24 mouse cellular contexts compared by ENCODE assay signal in the genomic region with DNA sequence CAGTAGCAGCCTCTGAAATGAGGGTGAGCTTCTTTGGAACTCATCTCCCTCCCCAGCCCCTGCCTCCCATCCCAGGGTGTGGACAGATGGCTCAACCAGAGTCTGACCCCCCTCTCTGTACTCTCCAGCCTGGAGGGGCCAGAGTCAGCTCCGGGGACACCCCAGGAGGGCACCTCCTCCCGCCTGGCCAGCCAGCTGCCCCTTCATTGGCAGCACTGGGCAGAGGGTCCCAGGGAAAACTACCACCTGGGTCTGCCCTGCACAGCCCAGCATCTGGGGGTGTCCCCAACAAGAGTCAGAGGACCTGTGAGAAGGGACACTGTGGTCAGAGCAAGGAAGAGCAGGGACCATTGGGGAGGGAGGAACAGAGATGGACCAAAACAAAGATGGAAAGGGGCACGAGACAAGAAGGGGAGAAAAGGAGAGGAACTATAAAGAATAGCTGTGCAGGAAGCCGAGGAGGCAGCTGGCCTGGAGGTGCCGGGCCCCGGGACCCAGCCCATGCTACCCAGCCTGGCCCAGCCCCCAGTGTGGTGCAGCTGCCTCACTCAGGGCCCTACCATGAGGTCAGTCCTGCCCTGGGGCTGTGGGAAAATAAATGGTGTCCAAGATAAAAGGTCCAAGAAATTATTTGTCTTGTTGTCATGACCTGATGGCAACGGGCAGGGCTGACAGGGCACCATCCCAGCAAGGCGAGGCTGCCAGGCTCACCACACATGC. TPM values are rescaled to one million over a fixed set of nuclear protein-coding genes. Genes with fewer than 3 reads are reported as not detected.
DNase-seq lines count a peak whose midpoint lies in the region; ATAC-seq lines count a peak whose summit lies in the region.
"Had no signal": no experiment of that assay in that cellular context is flagged by ENCODE, and none has a peak within 500 bp of the region (broad histone marks: within the 10 kb centered on the region; RNA-seq: fewer than 3 reads in every experiment).

No protein-coding gene starts in this region.

- intact Hi-C loops in heart, postnatal 10 days (cut with DNase I): no loop called here

- no peak overlapping the region; the same call in 1 of the 2 replicates for H3K9ac ChIP-seq in midbrain, embryonic 12.5 days (replicated peaks)
- H3K9ac ChIP-seq in midbrain, embryonic 14.5 days (replicated peaks; ENCODE audit: low read length): no peak overlapping the region
- H3K9ac ChIP-seq: embryonic facial prominence, embryonic 13.5 days; heart, embryonic 12.5 days; limb, embryonic 12.5 days; liver, postnatal 0 days had no signal

- peak; percentile 77 for DNase-seq in heart, adult 11 months
- no peak for DNase-seq in heart, postnatal 10 days
- no peak for DNase-seq in midbrain, embryonic 14.5 days
- peak; percentile 4 for DNase-seq in urinary bladder, postnatal 10 days (ENCODE audit: low spot score)
- no peak for DNase-seq in urinary bladder, adult 18-20 months (ENCODE audit: low spot score in 2 of 2)
- no peak for DNase-seq in kidney, adult 18-20 months
- DNase-seq: adrenal gland, postnatal 10 days; cerebellum, adult 18-20 months; cerebellum, postnatal 14 days; kidney, adult 11 months; kidney, postnatal 25 days; layer of hippocampus, postnatal 36 days; liver, postnatal 0 days had no signal

- no peak overlapping the region for H3K4me2 ChIP-seq in midbrain, embryonic 12.5 days (replicated peaks)
- H3K4me2 ChIP-seq in midbrain, embryonic 14.5 days (ENCODE audit: low read length): no peak overlapping the region
- H3K4me2 ChIP-seq: embryonic facial prominence, embryonic 13.5 days; heart, embryonic 12.5 days; limb, embryonic 12.5 days; liver, embryonic 11.5 days had no signal

- no peaks in the 10 kb centered on the region for H3K4me1 ChIP-seq in midbrain, embryonic 12.5 days
- H3K4me1 ChIP-seq in midbrain, embryonic 14.5 days (ENCODE audit: control insufficient read depth, insufficient read depth, low read length): no peaks in the 10 kb centered on the region
- H3K4me1 ChIP-seq: embryonic facial prominence, embryonic 13.5 days had no signal

- H3K36me3 ChIP-seq in midbrain, embryonic 12.5 days: no peaks in the 10 kb centered on the region
- no peaks in the 10 kb centered on the region for H3K36me3 ChIP-seq in midbrain, embryonic 14.5 days (ENCODE audit: control insufficient read depth, insufficient read depth, low read length)
- H3K36me3 ChIP-seq: heart, embryonic 12.5 days had no signal

- H3K4me3 ChIP-seq in midbrain, embryonic 12.5 days: no peak overlapping the region
- H3K4me3 ChIP-seq in midbrain, embryonic 14.5 days (replicated peaks; ENCODE audit: low read depth, low read length): no peak overlapping the region
- H3K4me3 ChIP-seq: embryonic facial prominence, embryonic 13.5 days; erythroblast, embryonic 14.5 days; heart, embryonic 12.5 days; layer of hippocampus, adult 2 months; limb, embryonic 12.5 days had no signal

- H3K27me3 ChIP-seq in midbrain, embryonic 12.5 days: no peaks in the 10 kb centered on the region
- H3K27me3 ChIP-seq in midbrain, embryonic 14.5 days (ENCODE audit: control insufficient read depth, insufficient read depth, low read length): no peaks in the 10 kb centered on the region
- H3K27me3 ChIP-seq: limb, embryonic 12.5 days had no signal

- no peak overlapping the region for H3K27ac ChIP-seq in midbrain, embryonic 12.5 days (replicated peaks)
- H3K27ac ChIP-seq in midbrain, embryonic 14.5 days (replicated peaks; ENCODE audit: low read depth, low read length): no peak overlapping the region
- H3K27ac ChIP-seq: embryonic facial prominence, embryonic 13.5 days; layer of hippocampus, adult 2 months; limb, embryonic 12.5 days; macrophage had no signal

- 70% methylated on average over 8 of the region's 8 CpGs for WGBS in midbrain, embryonic 12.5 days
- 67% methylated on average over 8 of the region's 8 CpGs for WGBS in midbrain, embryonic 14.5 days

- H3K9me3 ChIP-seq in midbrain, embryonic 12.5 days: no peaks in the 10 kb centered on the region
- no peaks in the 10 kb centered on the region for H3K9me3 ChIP-seq in midbrain, embryonic 14.5 days (ENCODE audit: control insufficient read depth, low read length)
- H3K9me3 ChIP-seq: embryonic facial prominence, embryonic 13.5 days; limb, embryonic 12.5 days had no signal

- ATAC-seq in midbrain, embryonic 12.5 days (ENCODE audit: low FRiP score, low read depth): peak; percentile 34; the same call in 1 of the 2 replicates
- ATAC-seq in midbrain, embryonic 14.5 days (ENCODE audit: low FRiP score, low TSS enrichment): no peak
- ATAC-seq: forebrain, embryonic 14.5 days; liver, postnatal 0 days; lung, postnatal 0 days had no signal

RNA-seq across cellular contexts. Expression of gene Fgf18, which starts 14.4 kb away (rescaled TPM):
- 1 to 10 TPM; 6.1 to 7.3 TPM for total RNA-seq in heart, postnatal 10 days (2021)
- 3.0 and 3.6 TPM in 2 replicates for polyA plus RNA-seq in midbrain, embryonic 12.5 days (2016; fragmentation: Nextera tagmentation; extraction: Ambion mirVana)
- 4.7 and 5.5 TPM in 2 replicates for polyA plus RNA-seq in midbrain, embryonic 14.5 days (2014; fragmentation: Nextera tagmentation; extraction: Ambion mirVana)
- total RNA-seq: granulocyte monocyte progenitor cell, adult 5-6 weeks had no signal
- polyA plus RNA-seq: erythroblast, embryonic 14.5 days; macrophage had no signal

RNA-seq across cellular contexts. Expression of gene Npm1, which starts 30.2 kb away (rescaled TPM):
- total RNA-seq in heart, postnatal 10 days (2021): 100 to 1,000 TPM; 202 to 225 TPM
- polyA plus RNA-seq in midbrain, embryonic 12.5 days (2016; fragmentation: Nextera tagmentation; extraction: Ambion mirVana): 647 and 719 TPM in 2 replicates
- 485 and 506 TPM in 2 replicates for polyA plus RNA-seq in midbrain, embryonic 14.5 days (2014; fragmentation: Nextera tagmentation; extraction: Ambion mirVana)

Comparison
In these comparisons a context has a peak if more than half of its experiments do, and no peak if none do; other contexts are left out.
1. DNase-seq: peak in heart, adult 11 months (single experiment) and urinary bladder, postnatal 10 days (single experiment); none in heart, postnatal 10 days (0 of 2), midbrain, embryonic 14.5 days (single experiment), urinary bladder, adult 18-20 months (0 of 2) and kidney, adult 18-20 months (single experiment).